Mouse (Mus musculus) cortical plate, adult 2 months (tissue): ENCODE results near the gene Ttc7b. TPM values are rescaled to one million over a fixed set of nuclear protein-coding genes. Genes with fewer than 3 reads are reported as not detected.

Source experiments
- H3K27ac ChIP-seq: fragments of 200-500 bp; 2 replicates; pipeline ENCODE4 v1.5.1; 2012; ENCODE audit warnings: low read length, control low read depth, inconsistent platforms; ENCODE audit not compliant: insufficient read depth
- H3K4me1 ChIP-seq: fragments of 200-500 bp; 2 replicates; pipeline ENCODE4 v1.6.1; 2011; ENCODE audit warnings: low read length; ENCODE audit not compliant: control insufficient read depth, insufficient read depth
- H3K4me3 ChIP-seq: fragments of 200-500 bp; 2 replicates; pipeline ENCODE4 v1.5.1; 2011; ENCODE audit warnings: mild to moderate bottlenecking, low read length, control low read depth; ENCODE audit not compliant: insufficient read depth
- CTCF ChIP-seq: fragments of 200-500 bp; IDR thresholded peaks from 2 replicates; pipeline ENCODE4 v1.5.1; 2011; ENCODE audit warnings: mild to moderate bottlenecking, control low read depth, low read length; ENCODE audit not compliant: insufficient read depth; ENCODE audit errors: extremely low read depth
- POLR2A ChIP-seq: fragments of 200-500 bp; IDR thresholded peaks from 2 replicates; pipeline ENCODE4 v1.6.1; 2011; ENCODE audit warnings: mild to moderate bottlenecking, low read length, control low read depth; ENCODE audit not compliant: insufficient read depth; ENCODE audit errors: extremely low read depth
- polyA plus RNA-seq: library from polyadenylated mRNA; depleted of rRNA; stranded (reverse); fragments of >200 nt; gene quantifications from 2 replicates; pipeline ENCODE4 v1.2.3, GENCODE M21; 2012; rRNA removed

Gene Ttc7b
- polyA plus RNA-seq, result 221 and 228 TPM in 2 replicates

DNA sequence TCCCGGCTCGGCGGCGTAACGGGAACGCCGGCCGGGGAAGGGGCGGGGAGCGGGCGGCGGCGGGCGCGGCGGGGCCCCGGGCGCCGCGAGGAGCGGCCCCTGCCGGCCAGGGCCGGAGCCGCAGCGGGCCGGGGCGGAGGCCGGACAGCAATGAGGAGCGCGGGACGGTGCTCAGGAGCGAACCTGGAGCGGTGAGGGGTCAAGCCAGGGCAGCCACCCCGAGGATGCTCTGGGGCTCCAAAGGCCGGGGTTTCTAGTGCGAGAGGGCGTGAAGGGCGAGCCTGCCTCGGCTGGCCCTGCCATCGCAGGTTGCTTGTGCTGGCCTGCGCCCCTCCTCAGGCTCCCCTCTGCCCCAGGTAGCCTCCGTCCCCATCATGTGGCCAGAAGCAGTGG is at the start of gene Ttc7b:
TSS of gene Ttc7b (minus strand) at position 33 of the 393 bp plus-strand sequence.
- peak within 1 kb of the TSS; percentile 96 for H3K27ac ChIP-seq
- peaks cover 14% of the 10 kb centered on the region for H3K4me1 ChIP-seq
- H3K4me3 ChIP-seq, result peak within 1 kb of the TSS; percentile 91
- TF ChIP-seq CTCF (0 out of 2 replicates have a peak, but pooled peaks have one; percentile 10), POLR2A (no peak)

DNA sequence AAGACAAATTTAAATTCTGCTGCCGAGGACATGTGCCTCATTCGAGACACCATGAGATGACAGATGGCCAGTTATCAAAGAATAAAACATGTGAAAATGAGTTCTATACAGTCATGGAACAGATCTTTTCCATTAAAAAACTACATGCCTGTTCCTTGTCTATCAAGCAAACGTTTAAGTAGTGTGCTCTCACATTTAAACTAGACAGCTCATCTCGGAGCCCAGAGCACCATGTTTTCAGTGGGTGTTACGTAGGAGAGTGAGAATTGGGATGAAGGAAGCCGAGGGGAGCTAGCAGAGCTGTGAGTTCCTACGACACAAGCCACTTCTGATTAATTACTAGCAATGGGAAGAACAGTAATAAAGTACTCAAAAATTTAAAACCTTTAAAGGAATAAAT is 48.2 kb upstream of the Ttc7b start:
- no peak overlapping the region for H3K4me3 ChIP-seq
- H3K27ac ChIP-seq, result no peak overlapping the region
- peaks cover 6% of the 10 kb centered on the region for H3K4me1 ChIP-seq
- TF ChIP-seq POLR2A (no peak), CTCF (no peak)

DNA sequence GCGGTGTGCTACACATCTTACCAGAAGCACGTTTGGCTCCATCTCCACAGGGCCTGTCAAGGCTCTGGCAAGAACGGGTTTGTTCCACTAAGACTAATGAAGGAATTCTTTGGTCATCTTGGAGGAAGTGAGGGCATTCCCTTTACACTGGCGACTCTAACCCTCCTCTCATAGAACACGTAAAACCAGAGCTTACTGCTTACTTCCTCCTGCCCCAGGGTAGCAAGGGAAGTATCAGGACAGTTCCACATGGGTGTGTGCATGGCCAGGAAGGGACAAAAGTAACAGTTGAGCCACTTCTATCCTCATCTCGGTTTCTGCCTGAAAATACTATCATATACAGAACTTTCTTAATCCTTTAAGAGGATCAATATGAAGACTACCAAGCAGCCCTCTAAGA is 47.5 kb upstream of the Ttc7b start:
- TF ChIP-seq POLR2A (no peak), CTCF (no peak)

GRCm38 (mm10) chr12:100567627-100568026 is 47.0 kb upstream of the Ttc7b start:
- Histone ChIP-seq H3K4me1 (peaks cover 6% of the 10 kb centered on the region), H3K27ac (peak overlapping the region; percentile 87), H3K4me3 (no peak overlapping the region)
- TF ChIP-seq POLR2A, result no peak
- TF ChIP-seq CTCF, result no peak

More for the DNA sequence above, 47.5 kb upstream of the Ttc7b start:
- Histone ChIP-seq H3K4me1 (peaks cover 6% of the 10 kb centered on the region), H3K27ac (peak overlapping the region; percentile 87), H3K4me3 (no peak overlapping the region)

- Histone ChIP-seq H3K4me3 (no peak overlapping the region), H3K4me1 (no peaks in the 10 kb centered on the region), H3K27ac (no peak overlapping the region)
- TF ChIP-seq POLR2A, result no peak
Observed at GRCm38 (mm10) chr12:100553675-100554074, 33.0 kb upstream of the Ttc7b start.

GRCm38 (mm10) chr12:100551972-100552371 is 31.3 kb upstream of the Ttc7b start:
- TF ChIP-seq POLR2A (no peak), CTCF (no peak)
- Histone ChIP-seq H3K27ac (no peak overlapping the region), H3K4me1 (no peaks in the 10 kb centered on the region), H3K4me3 (no peak overlapping the region)

- no peak for TF ChIP-seq POLR2A
- TF ChIP-seq CTCF, result no peak
- H3K4me1 ChIP-seq, result 0 out of 2 replicates have a peak, but pooled peaks cover 2% of the 10 kb centered on the region
- no peak overlapping the region for H3K27ac ChIP-seq
- H3K4me3 ChIP-seq, result no peak overlapping the region
Observed at GRCm38 (mm10) chr12:100544194-100544567, 23.6 kb upstream of the Ttc7b start.

DNA sequence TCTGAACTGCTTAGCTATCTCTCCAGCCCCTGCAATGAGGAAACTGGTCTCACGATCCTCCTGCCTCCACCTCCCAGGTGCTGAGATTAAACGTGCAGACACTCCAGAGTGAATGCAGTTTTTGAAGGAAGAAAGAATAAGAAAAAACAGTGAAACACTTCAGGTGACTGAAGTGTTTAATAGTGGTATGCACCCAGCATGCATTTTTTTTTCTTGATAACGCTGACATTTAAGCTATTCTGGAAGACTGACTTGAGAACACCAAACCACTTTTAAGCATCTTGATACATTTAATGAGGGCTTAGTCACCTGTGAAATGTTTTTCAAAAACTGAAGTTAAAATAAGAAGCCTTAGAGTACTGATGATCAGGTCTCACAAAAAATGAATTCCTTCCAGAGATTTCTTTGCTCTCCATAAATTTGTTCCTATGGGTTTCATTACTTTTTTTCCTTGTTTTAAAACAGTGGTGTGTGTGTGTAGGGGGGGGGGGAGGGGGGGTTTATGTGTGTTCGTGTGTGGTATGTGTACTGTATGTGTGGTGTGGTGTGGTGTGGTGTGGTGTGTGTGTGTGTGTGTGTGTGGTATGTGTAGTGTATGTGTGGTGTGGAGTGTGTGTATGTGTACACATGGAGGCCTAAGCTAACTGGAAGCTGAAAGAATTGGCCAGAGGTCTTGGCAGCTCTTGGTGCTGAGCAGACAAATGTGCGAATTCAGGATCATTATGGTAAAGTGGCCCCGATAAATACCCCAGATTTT is 23.0 kb upstream of the Ttc7b start:
- Histone ChIP-seq H3K27ac (no peak overlapping the region), H3K4me3 (no peak overlapping the region), H3K4me1 (0 out of 2 replicates have a peak, but pooled peaks cover 2% of the 10 kb centered on the region)
- no peak for TF ChIP-seq POLR2A
- TF ChIP-seq CTCF, result no peak

- no peak overlapping the region for H3K4me3 ChIP-seq
- TF ChIP-seq POLR2A (no peak), CTCF (no peak)
Observed at GRCm38 (mm10) chr12:100542494-100542893, 21.9 kb upstream of the Ttc7b start.

GRCm38 (mm10) chr12:100542076-100542475 is 21.4 kb upstream of the Ttc7b start:
- TF ChIP-seq CTCF (no peak), POLR2A (no peak)
- H3K27ac ChIP-seq, result no peak overlapping the region
- 0 out of 2 replicates have a peak, but pooled peaks cover 2% of the 10 kb centered on the region for H3K4me1 ChIP-seq
- no peak overlapping the region for H3K4me3 ChIP-seq

More at GRCm38 (mm10) chr12:100542494-100542893, 21.9 kb upstream of the Ttc7b start:
- Histone ChIP-seq H3K4me1 (0 out of 2 replicates have a peak, but pooled peaks cover 2% of the 10 kb centered on the region), H3K27ac (no peak overlapping the region)
